Mouse (Mus musculus): ENCODE results near the gene Fibin. TPM values are rescaled to one million over a fixed set of nuclear protein-coding genes. Genes with fewer than 3 reads are reported as not detected.

Gene Fibin
- polyA plus RNA-seq, 1 experiment from 2014 or later, result 6.3 TPM

Other genes with a start within 250 kb of the Fibin start
- 0.08 TPM in 1 of 2 replicates, not detected in the other for gene Bbox1, start 48.6 kb downstream of the Fibin start, polyA plus RNA-seq (2016; fragmentation: Nextera tagmentation; extraction: Ambion mirVana)
- not detected in 2 replicates for gene Slc5a12, start 234.1 kb upstream of the Fibin start, polyA plus RNA-seq (2016; fragmentation: Nextera tagmentation; extraction: Ambion mirVana)